Mouse (Mus musculus) cerebellum, adult 2 months (tissue): ENCODE data around the gene Gm49661.

Source experiments
- CTCF ChIP-seq: fragments of 200-500 bp; IDR thresholded peaks from 2 replicates; pipeline ENCODE4 v1.5.1; 2011; ENCODE audit warnings: low read depth, mild to moderate bottlenecking, control low read depth, low read length, moderate library complexity, borderline replicate concordance; ENCODE audit not compliant: insufficient read depth
- POLR2A ChIP-seq: fragments of 200-500 bp; IDR thresholded peaks from 2 replicates; pipeline ENCODE4 v1.6.1; 2011; ENCODE audit warnings: low read length, control low read depth, borderline replicate concordance; ENCODE audit not compliant: insufficient read depth

DNA sequence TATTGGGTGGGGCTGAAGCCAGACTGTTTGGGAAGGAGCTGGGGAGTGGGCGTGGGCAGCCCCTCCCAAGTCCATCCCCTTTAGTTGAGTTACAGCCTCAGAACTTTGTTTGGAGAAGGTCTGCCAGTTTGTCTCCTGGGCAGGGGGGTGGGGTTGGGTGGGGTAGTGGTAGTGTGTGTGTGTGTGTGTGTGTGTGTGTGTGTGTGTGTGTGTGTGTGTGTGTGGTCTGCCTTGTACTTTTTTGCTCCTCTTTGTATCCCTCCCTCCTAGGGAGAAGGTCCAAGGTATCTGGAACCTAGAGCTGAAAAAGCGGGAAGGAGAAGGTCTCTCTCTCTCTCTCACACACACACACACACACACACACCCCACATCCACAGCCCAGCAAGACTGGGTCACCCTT lies 45.2 kb upstream of the Gm49661 start, which contains the start of gene Best2:
- TF ChIP-seq CTCF (no peak), POLR2A (no peak)
